Mouse (Mus musculus): ENCODE data around the gene Tmub1.

DNA sequence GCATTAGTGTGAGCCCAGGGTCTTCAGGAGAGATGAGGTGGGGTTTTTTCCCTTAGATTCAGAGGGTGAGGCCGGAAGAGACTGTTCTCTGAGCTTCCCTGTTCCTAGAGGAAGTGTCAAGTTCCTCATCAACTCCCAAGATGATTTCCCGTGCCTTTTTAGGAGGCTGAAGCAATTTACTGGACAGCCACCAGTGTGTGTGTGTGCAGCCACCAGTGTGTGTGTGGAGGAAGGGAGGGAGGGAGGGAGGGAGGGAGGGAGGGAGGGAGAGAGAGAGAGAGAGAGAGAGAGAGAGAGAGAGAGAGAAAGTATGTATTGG lies 6.3 kb upstream of the Tmub1 start:
- TF ChIP-seq CTCF (IDR thresholded peaks at IDR 0.05; ENCODE audit: borderline replicate concordance, control insufficient read depth, extremely low read depth, insufficient read depth, low read length, poor library complexity) (no peak), POLR2A (IDR thresholded peaks at IDR 0.05; ENCODE audit: control insufficient read depth, extremely low read depth, insufficient read depth, low read length, poor library complexity) (no peak)

All from thymus, adult 2 months (tissue).